Mouse (Mus musculus): ENCODE data around the gene Ccl4. TPM values are rescaled to one million over a fixed set of nuclear protein-coding genes. Genes with fewer than 3 reads are reported as not detected.

The Ccl4 gene
- polyA plus RNA-seq, 1 experiment from 2014 or later: not detected

DNA sequence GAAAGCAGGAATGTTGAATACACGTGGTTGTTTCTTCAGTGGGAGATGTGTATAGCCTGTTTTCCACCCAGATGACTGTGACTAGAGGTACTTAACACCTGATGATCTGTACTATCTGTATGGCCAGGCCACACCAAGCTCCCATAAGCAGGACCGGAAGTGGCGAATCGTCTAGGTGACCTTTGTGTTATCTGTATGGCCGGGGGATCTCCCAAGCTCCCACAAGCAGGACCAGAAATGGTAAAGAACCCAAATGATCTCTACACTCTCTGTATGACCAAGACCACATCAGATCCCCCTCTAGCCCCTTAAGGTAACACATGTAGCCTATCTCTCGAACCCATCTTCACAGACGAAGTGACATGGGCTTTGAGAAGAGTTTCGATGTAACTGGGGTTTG is 7.8 kb upstream of the Ccl4 start:
- Histone ChIP-seq H3K4me3 (ENCODE audit: low read length) (no peak overlapping the region), H3K27me3 (ENCODE audit: control insufficient read depth, insufficient read depth, low read length) (no peaks in the 10 kb centered on the region), H3K36me3 (ENCODE audit: control insufficient read depth, insufficient read depth, low read length) (no peaks in the 10 kb centered on the region), H3K9ac (ENCODE audit: low read depth, low read length) (no peak overlapping the region), H3K4me1 (ENCODE audit: control insufficient read depth, insufficient read depth, low read length) (no peaks in the 10 kb centered on the region), H3K4me2 (replicated peaks; ENCODE audit: low read depth, low read length) (no peak overlapping the region), H3K27ac (ENCODE audit: low read depth, low read length) (no peak overlapping the region), H3K9me3 (ENCODE audit: control insufficient read depth, low read length) (no peaks in the 10 kb centered on the region)
- no peak for ATAC-seq (ENCODE audit: low FRiP score, low TSS enrichment)
- WGBS: 90% methylated on average over 8 of the region's 8 CpGs

- Histone ChIP-seq H3K36me3 (ENCODE audit: control insufficient read depth, insufficient read depth, low read length) (no peaks in the 10 kb centered on the region), H3K9ac (ENCODE audit: low read depth, low read length) (no peak overlapping the region), H3K27me3 (ENCODE audit: control insufficient read depth, insufficient read depth, low read length) (no peaks in the 10 kb centered on the region), H3K27ac (ENCODE audit: low read depth, low read length) (no peak overlapping the region), H3K4me3 (ENCODE audit: low read length) (no peak overlapping the region), H3K4me2 (replicated peaks; ENCODE audit: low read depth, low read length) (no peak overlapping the region), H3K4me1 (ENCODE audit: control insufficient read depth, insufficient read depth, low read length) (no peaks in the 10 kb centered on the region), H3K9me3 (ENCODE audit: control insufficient read depth, low read length) (no peaks in the 10 kb centered on the region)
- no peak for ATAC-seq (ENCODE audit: low FRiP score, low TSS enrichment)
- 96% methylated on average over 3 of the region's 3 CpGs for WGBS
These were observed 4.9 kb upstream of the Ccl4 start for GRCm38 (mm10) chr11:83657508-83657907.

DNA sequence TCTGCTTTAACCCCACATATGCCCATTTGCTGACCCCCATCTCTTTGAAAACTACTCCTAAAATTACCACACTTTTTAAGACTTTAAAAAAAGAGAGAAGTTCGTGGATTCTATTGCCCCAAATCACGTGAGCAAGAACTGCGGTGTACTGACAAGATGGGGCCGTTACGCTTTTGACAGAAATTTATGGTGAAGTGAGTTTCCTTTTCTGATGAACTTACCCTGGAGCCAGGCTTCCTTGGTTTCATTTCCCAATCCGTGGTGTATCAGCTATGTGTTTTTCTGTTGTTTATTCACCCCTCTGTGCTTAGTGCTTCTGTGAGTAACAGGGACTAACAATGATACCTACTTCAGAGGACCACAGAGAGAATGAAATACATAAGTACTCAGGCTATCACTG is 3.6 kb upstream of the Ccl4 start:
- no peaks in the 10 kb centered on the region for H3K4me1 ChIP-seq (ENCODE audit: control insufficient read depth, insufficient read depth, low read length)
- no peaks in the 10 kb centered on the region for H3K9me3 ChIP-seq (ENCODE audit: control insufficient read depth, low read length)
- ATAC-seq (ENCODE audit: low FRiP score, low TSS enrichment): no peak
- H3K4me2 ChIP-seq (replicated peaks; ENCODE audit: low read depth, low read length): no peak overlapping the region
- no peak overlapping the region for H3K27ac ChIP-seq (ENCODE audit: low read depth, low read length)
- WGBS: 58% methylated on average over 6 of the region's 6 CpGs
- no peak overlapping the region for H3K9ac ChIP-seq (ENCODE audit: low read depth, low read length)
- H3K27me3 ChIP-seq (ENCODE audit: control insufficient read depth, insufficient read depth, low read length): no peaks in the 10 kb centered on the region
- no peaks in the 10 kb centered on the region for H3K36me3 ChIP-seq (ENCODE audit: control insufficient read depth, insufficient read depth, low read length)
- no peak overlapping the region for H3K4me3 ChIP-seq (ENCODE audit: low read length)

DNA sequence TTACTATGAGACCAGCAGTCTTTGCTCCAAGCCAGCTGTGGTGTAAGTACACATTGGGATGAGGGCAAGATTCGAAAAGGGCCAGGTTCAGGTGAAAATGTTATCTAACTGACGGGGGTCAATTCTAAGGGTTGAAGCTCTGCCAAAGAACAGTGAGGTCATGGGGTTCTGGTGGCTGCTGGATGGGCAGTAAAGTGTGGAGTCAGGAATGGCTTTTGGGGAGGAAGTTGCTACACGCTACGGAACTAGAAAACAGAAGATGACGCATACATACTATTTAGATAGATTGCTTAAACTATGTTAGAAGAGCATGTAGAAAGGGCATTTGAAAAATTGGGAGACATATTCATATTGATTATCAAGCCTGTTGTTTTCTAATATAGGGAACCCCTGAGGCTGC is 1.1 kb downstream of the Ccl4 start:
- H3K4me1 ChIP-seq (ENCODE audit: control insufficient read depth, insufficient read depth, low read length): no peaks in the 10 kb centered on the region
- no peak overlapping the region for H3K27ac ChIP-seq (ENCODE audit: low read depth, low read length)
- no peak overlapping the region for H3K4me3 ChIP-seq (ENCODE audit: low read length)
- no peak overlapping the region for H3K9ac ChIP-seq (ENCODE audit: low read depth, low read length)
- H3K36me3 ChIP-seq (ENCODE audit: control insufficient read depth, insufficient read depth, low read length): no peaks in the 10 kb centered on the region
- ATAC-seq (ENCODE audit: low FRiP score, low TSS enrichment): no peak
- WGBS: 62% methylated on average over 5 of the region's 5 CpGs
- no peaks in the 10 kb centered on the region for H3K9me3 ChIP-seq (ENCODE audit: control insufficient read depth, low read length)
- no peaks in the 10 kb centered on the region for H3K27me3 ChIP-seq (ENCODE audit: control insufficient read depth, insufficient read depth, low read length)
- no peak overlapping the region for H3K4me2 ChIP-seq (replicated peaks; ENCODE audit: low read depth, low read length)

- Histone ChIP-seq H3K9me3 (ENCODE audit: control insufficient read depth, low read length) (no peaks in the 10 kb centered on the region), H3K4me3 (ENCODE audit: low read length) (no peak overlapping the region), H3K4me2 (replicated peaks; ENCODE audit: low read depth, low read length) (no peak overlapping the region), H3K9ac (ENCODE audit: low read depth, low read length) (no peak overlapping the region), H3K27me3 (ENCODE audit: control insufficient read depth, insufficient read depth, low read length) (no peaks in the 10 kb centered on the region), H3K27ac (ENCODE audit: low read depth, low read length) (no peak overlapping the region), H3K36me3 (ENCODE audit: control insufficient read depth, insufficient read depth, low read length) (no peaks in the 10 kb centered on the region), H3K4me1 (ENCODE audit: control insufficient read depth, insufficient read depth, low read length) (no peaks in the 10 kb centered on the region)
- no peak for ATAC-seq (ENCODE audit: low FRiP score, low TSS enrichment)
These were observed 9.4 kb downstream of the Ccl4 start for GRCm38 (mm10) chr11:83671743-83672142.

GRCm38 (mm10) chr11:83675665-83676064 is 13.3 kb downstream of the Ccl4 start:
- Histone ChIP-seq H3K4me2 (replicated peaks; ENCODE audit: low read depth, low read length) (no peak overlapping the region), H3K27ac (ENCODE audit: low read depth, low read length) (no peak overlapping the region), H3K27me3 (ENCODE audit: control insufficient read depth, insufficient read depth, low read length) (no peaks in the 10 kb centered on the region), H3K9me3 (ENCODE audit: control insufficient read depth, low read length) (no peaks in the 10 kb centered on the region), H3K4me1 (ENCODE audit: control insufficient read depth, insufficient read depth, low read length) (no peaks in the 10 kb centered on the region), H3K36me3 (ENCODE audit: control insufficient read depth, insufficient read depth, low read length) (no peaks in the 10 kb centered on the region), H3K4me3 (ENCODE audit: low read length) (no peak overlapping the region), H3K9ac (ENCODE audit: low read depth, low read length) (no peak overlapping the region)
- no peak for ATAC-seq (ENCODE audit: low FRiP score, low TSS enrichment)
- WGBS: 89% methylated on average over 1 of the region's 1 CpGs

GRCm38 (mm10) chr11:83689918-83690317 is 27.5 kb downstream of the Ccl4 start:
- Histone ChIP-seq H3K9me3 (ENCODE audit: control insufficient read depth, low read length) (no peaks in the 10 kb centered on the region), H3K36me3 (ENCODE audit: control insufficient read depth, insufficient read depth, low read length) (no peaks in the 10 kb centered on the region), H3K4me2 (replicated peaks; ENCODE audit: low read depth, low read length) (no peak overlapping the region), H3K4me3 (ENCODE audit: low read length) (no peak overlapping the region), H3K4me1 (ENCODE audit: control insufficient read depth, insufficient read depth, low read length) (no peaks in the 10 kb centered on the region), H3K9ac (ENCODE audit: low read depth, low read length) (no peak overlapping the region), H3K27ac (ENCODE audit: low read depth, low read length) (no peak overlapping the region), H3K27me3 (ENCODE audit: control insufficient read depth, insufficient read depth, low read length) (no peaks in the 10 kb centered on the region)
- 71% methylated on average over 1 of the region's 1 CpGs for WGBS
- no peak for ATAC-seq (ENCODE audit: low FRiP score, low TSS enrichment)

- Histone ChIP-seq H3K4me1 (ENCODE audit: control insufficient read depth, insufficient read depth, low read length) (no peaks in the 10 kb centered on the region), H3K9me3 (ENCODE audit: control insufficient read depth, low read length) (no peaks in the 10 kb centered on the region), H3K4me3 (ENCODE audit: low read length) (no peak overlapping the region), H3K9ac (ENCODE audit: low read depth, low read length) (no peak overlapping the region), H3K36me3 (ENCODE audit: control insufficient read depth, insufficient read depth, low read length) (no peaks in the 10 kb centered on the region), H3K27ac (ENCODE audit: low read depth, low read length) (no peak overlapping the region), H3K4me2 (replicated peaks; ENCODE audit: low read depth, low read length) (no peak overlapping the region), H3K27me3 (ENCODE audit: control insufficient read depth, insufficient read depth, low read length) (no peaks in the 10 kb centered on the region)
- WGBS: 68% methylated on average over 1 of the region's 1 CpGs
- ATAC-seq (ENCODE audit: low FRiP score, low TSS enrichment): no peak
These were observed 29.6 kb downstream of the Ccl4 start for GRCm38 (mm10) chr11:83692008-83692407.

GRCm38 (mm10) chr11:83703705-83704104 is 41.3 kb downstream of the Ccl4 start, which contains the start of gene Wfdc17:
Gene Wfdc17, plus strand, starts transcription at chr11:83703991.
- no peaks in the 10 kb centered on the region for H3K9me3 ChIP-seq (ENCODE audit: control insufficient read depth, low read length)
- H3K9ac ChIP-seq (ENCODE audit: low read depth, low read length): no peak within 1 kb of the TSS
- no peaks in the 10 kb centered on the region for H3K36me3 ChIP-seq (ENCODE audit: control insufficient read depth, insufficient read depth, low read length)
- H3K4me3 ChIP-seq (ENCODE audit: low read length): no peak within 1 kb of the TSS
- H3K27me3 ChIP-seq (ENCODE audit: control insufficient read depth, insufficient read depth, low read length): no peaks in the 10 kb centered on the region
- H3K4me1 ChIP-seq (ENCODE audit: control insufficient read depth, insufficient read depth, low read length): no peaks in the 10 kb centered on the region
- no peak within 1 kb of the TSS for H3K4me2 ChIP-seq (replicated peaks; ENCODE audit: low read depth, low read length)
- H3K27ac ChIP-seq (ENCODE audit: low read depth, low read length): no peak within 1 kb of the TSS
- 7% methylated on average over 1 of the region's 1 CpGs for WGBS
- ATAC-seq (ENCODE audit: low FRiP score, low TSS enrichment): no peak

DNA sequence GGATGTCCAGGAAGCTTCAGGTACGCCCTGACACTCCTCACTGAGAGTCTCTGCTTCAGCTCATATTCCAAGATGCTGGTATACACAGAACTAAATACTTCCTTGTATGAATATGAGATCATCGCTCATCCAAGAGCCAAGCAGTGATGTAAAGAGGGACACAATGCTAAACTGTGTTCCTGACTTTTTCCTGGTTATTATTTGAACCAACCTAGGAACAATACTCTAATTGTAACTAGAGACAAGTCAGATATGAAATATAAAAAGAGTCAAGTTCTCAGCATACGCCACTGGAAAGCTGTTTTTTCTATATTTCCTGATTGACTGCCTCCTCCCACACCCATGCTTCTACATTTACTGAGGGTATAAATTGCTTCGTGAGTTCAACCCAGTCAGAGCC is 46.3 kb downstream of the Ccl4 start, which contains the start of gene Wfdc18:
Gene Wfdc18 (plus strand): TSS at position 301 of the 400 bp plus-strand sequence.
- no peaks in the 10 kb centered on the region for H3K9me3 ChIP-seq (ENCODE audit: control insufficient read depth, low read length)
- no peaks in the 10 kb centered on the region for H3K27me3 ChIP-seq (ENCODE audit: control insufficient read depth, insufficient read depth, low read length)
- no peaks in the 10 kb centered on the region for H3K4me1 ChIP-seq (ENCODE audit: control insufficient read depth, insufficient read depth, low read length)
- no peak within 1 kb of the TSS for H3K4me3 ChIP-seq (ENCODE audit: low read length)
- H3K9ac ChIP-seq (ENCODE audit: low read depth, low read length): no peak within 1 kb of the TSS
- WGBS: 68% methylated on average over 4 of the region's 4 CpGs
- no peaks in the 10 kb centered on the region for H3K36me3 ChIP-seq (ENCODE audit: control insufficient read depth, insufficient read depth, low read length)
- H3K4me2 ChIP-seq (replicated peaks; ENCODE audit: low read depth, low read length): no peak within 1 kb of the TSS
- H3K27ac ChIP-seq (ENCODE audit: low read depth, low read length): no peak within 1 kb of the TSS
- no peak for ATAC-seq (ENCODE audit: low FRiP score, low TSS enrichment)

Data from kidney, embryonic 14.5 days (tissue).